Mouse (Mus musculus) myocyte (in vitro differentiated cells): Measurements from ENCODE around the gene Inka2.

Experiments
- MAX ChIP-seq: IDR thresholded peaks from one replicate; pipeline ENCODE4 v1.6.1; 2011; ENCODE audit warnings: low read depth, mild to moderate bottlenecking, control low read depth
- POLR2A ChIP-seq: IDR thresholded peaks from one replicate; pipeline ENCODE4 v1.6.1; 2011; ENCODE audit warnings: low read depth, mild to moderate bottlenecking, control low read depth, moderate library complexity; ENCODE audit not compliant: insufficient read length
- SRF ChIP-seq: IDR thresholded peaks from one replicate; pipeline ENCODE4 v1.6.1; 2011; ENCODE audit warnings: low read depth; ENCODE audit not compliant: control insufficient read depth, insufficient read length
- TCF12 ChIP-seq: IDR thresholded peaks from one replicate; pipeline ENCODE4 v1.6.1; 2011; ENCODE audit warnings: mild to moderate bottlenecking, control low read depth; ENCODE audit not compliant: poor library complexity, insufficient read depth, severe bottlenecking
- TCF3 ChIP-seq: IDR thresholded peaks from one replicate; pipeline ENCODE4 v1.6.1; 2011; ENCODE audit warnings: low read depth, control low read depth; ENCODE audit not compliant: insufficient read length

DNA sequence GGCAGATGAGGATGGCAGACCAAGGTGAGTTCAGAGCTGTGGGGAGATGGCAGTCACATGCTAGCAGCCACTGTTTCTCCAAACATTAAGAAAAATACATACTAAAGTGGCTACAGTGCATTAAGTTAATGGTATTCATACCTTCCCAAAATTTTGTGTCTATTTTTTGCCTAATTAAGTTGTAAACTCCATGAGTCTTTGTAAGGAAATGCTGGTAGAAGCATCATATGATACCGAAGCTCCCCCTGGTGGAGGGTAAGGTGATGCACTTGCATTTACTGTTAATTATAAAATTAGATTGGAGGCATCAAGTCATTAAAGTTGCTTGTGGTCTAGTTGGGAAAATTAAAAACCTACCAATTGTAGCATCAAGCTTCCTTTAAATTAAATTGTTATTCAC lies 21.6 kb downstream of the Inka2 start:
- TF ChIP-seq MAX (no peak), TCF3 (no peak), POLR2A (no peak), TCF12 (no peak), SRF (no peak)
